Mouse (Mus musculus): ENCODE data around the gene Hexim2. TPM values are rescaled to one million over a fixed set of nuclear protein-coding genes. Genes with fewer than 3 reads are reported as not detected.
A peak's percentile ranks its signal among the peaks of the same experiment; 100 is the strongest.

Gene Hexim2
- polyA plus RNA-seq (2012; rRNA removed) = 9.4 and 10.8 TPM in 2 replicates
- 8.6 and 11.1 TPM in 2 replicates for polyA plus RNA-seq (2014; fragmentation: Nextera tagmentation; extraction: Ambion mirVana)

DNA sequence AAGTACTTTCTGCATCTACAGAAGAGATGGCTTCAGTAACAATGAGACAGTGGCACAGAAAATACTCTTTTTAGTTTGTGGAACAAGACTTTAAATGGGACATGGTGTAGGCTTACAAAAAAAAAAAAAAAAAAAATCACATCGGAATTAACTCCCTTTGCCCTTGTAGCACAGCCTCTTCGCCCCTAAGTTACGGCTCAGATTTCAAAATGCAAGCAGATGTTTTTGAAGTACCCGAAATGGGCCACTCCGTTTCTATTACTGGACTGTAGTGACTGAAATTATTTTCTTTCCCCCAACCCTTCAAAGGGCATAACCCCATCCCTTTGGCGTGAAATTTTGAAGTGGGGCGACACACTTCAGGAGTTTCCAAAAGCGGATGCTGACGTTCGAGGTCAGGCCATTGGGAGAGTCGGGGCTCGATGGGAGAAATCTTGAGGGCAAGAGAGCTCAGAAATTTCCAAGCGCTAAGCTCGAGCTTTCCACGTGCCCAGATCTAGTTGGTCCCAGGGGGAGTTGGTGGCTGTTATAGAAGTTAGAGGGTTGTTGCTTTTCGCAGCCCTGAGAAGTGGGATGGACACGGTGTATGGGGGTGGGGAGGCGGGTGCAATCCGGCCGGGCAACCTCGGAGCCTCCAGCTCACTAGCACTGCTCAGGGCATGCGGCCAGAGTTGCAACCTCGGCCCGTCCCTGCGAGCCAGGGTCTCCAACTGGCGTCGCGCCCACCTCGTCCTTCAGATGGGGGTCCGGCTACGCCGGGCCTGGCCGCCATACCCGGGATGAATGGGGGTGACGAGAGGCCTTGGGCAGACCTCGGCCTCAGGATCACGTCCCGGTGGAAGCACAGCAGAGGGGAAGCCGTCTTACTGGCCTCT, at the start of gene Hexim2:
Hexim2 (plus strand) TSS at position 729 of the 875 bp plus-strand sequence.
- TF ChIP-seq POLR2A (IDR thresholded peaks at IDR 0.05; ENCODE audit: borderline replicate concordance, extremely low read depth, insufficient read depth, insufficient read length) = no peak
- peak; percentile 43 for DNase-seq (ENCODE audit: low spot score)
- Histone ChIP-seq H3K27me3 (ENCODE audit: control insufficient read depth, insufficient read depth, low read length) (no peaks in the 10 kb centered on the region), H3K4me1 (ENCODE audit: control insufficient read depth, insufficient read depth, low read length) (peaks cover 23% of the 10 kb centered on the region), H3K9me3 (ENCODE audit: control insufficient read depth, low read length) (no peaks in the 10 kb centered on the region), H3K27ac (replicated peaks; ENCODE audit: low read depth, low read length) (peak within 1 kb of the TSS; percentile 99), H3K36me3 (ENCODE audit: control insufficient read depth, insufficient read depth, low read length) (no peaks in the 10 kb centered on the region), H3K4me2 (replicated peaks; ENCODE audit: low read depth, low read length, severe bottlenecking) (peak within 1 kb of the TSS; percentile 78), H3K9ac (ENCODE audit: low read depth, low read length, severe bottlenecking) (peak within 1 kb of the TSS; percentile 99), H3K4me3 (replicated peaks; ENCODE audit: low read length) (peak within 1 kb of the TSS; percentile 100)
- peak; percentile 21 for ATAC-seq (ENCODE audit: low FRiP score, low read depth)
- WGBS = under 1% methylated on average over 39 of the region's 39 CpGs

- DNase-seq (ENCODE audit: low spot score) = no peak
- Histone ChIP-seq H3K27ac (replicated peaks; ENCODE audit: low read depth, low read length) (no peak overlapping the region), H3K4me1 (ENCODE audit: control insufficient read depth, insufficient read depth, low read length) (peaks cover 10% of the 10 kb centered on the region; the same call in 1 of the 2 replicates), H3K4me3 (replicated peaks; ENCODE audit: low read length) (no peak overlapping the region), H3K27me3 (ENCODE audit: control insufficient read depth, insufficient read depth, low read length) (no peaks in the 10 kb centered on the region), H3K4me2 (replicated peaks; ENCODE audit: low read depth, low read length, severe bottlenecking) (no peak overlapping the region), H3K9me3 (ENCODE audit: control insufficient read depth, low read length) (no peaks in the 10 kb centered on the region), H3K9ac (ENCODE audit: low read depth, low read length, severe bottlenecking) (no peak overlapping the region), H3K36me3 (ENCODE audit: control insufficient read depth, insufficient read depth, low read length) (no peaks in the 10 kb centered on the region)
- TF ChIP-seq POLR2A (IDR thresholded peaks at IDR 0.05; ENCODE audit: borderline replicate concordance, extremely low read depth, insufficient read depth, insufficient read length) = no peak
- WGBS = 96% methylated on average over 7 of the region's 7 CpGs
- ATAC-seq (ENCODE audit: low FRiP score, low read depth) = no peak
Observed at GRCm38 (mm10) chr11:103093306-103093705, 38.9 kb upstream of the Hexim2 start.

GRCm38 (mm10) chr11:103093862-103094833, 38.1 kb upstream of the Hexim2 start:
- no peaks in the 10 kb centered on the region for H3K9me3 ChIP-seq (ENCODE audit: control insufficient read depth, low read length)
- no peak overlapping the region for H3K4me2 ChIP-seq (replicated peaks; ENCODE audit: low read depth, low read length, severe bottlenecking)
- 0 out of 2 replicates have a peak, but pooled peaks have one; percentile 28 for ATAC-seq (ENCODE audit: low FRiP score, low read depth)
- no peak overlapping the region for H3K27ac ChIP-seq (replicated peaks; ENCODE audit: low read depth, low read length)
- no peaks in the 10 kb centered on the region for H3K36me3 ChIP-seq (ENCODE audit: control insufficient read depth, insufficient read depth, low read length)
- no peak for DNase-seq (ENCODE audit: low spot score)
- H3K4me1 ChIP-seq (ENCODE audit: control insufficient read depth, insufficient read depth, low read length) = peaks cover 10% of the 10 kb centered on the region; the same call in 1 of the 2 replicates
- 64% methylated on average over 20 of the region's 20 CpGs for WGBS
- no peak for TF ChIP-seq POLR2A (IDR thresholded peaks at IDR 0.05; ENCODE audit: borderline replicate concordance, extremely low read depth, insufficient read depth, insufficient read length)
- no peak overlapping the region for H3K9ac ChIP-seq (ENCODE audit: low read depth, low read length, severe bottlenecking)
- no peaks in the 10 kb centered on the region for H3K27me3 ChIP-seq (ENCODE audit: control insufficient read depth, insufficient read depth, low read length)
- H3K4me3 ChIP-seq (replicated peaks; ENCODE audit: low read length) = no peak overlapping the region

DNA sequence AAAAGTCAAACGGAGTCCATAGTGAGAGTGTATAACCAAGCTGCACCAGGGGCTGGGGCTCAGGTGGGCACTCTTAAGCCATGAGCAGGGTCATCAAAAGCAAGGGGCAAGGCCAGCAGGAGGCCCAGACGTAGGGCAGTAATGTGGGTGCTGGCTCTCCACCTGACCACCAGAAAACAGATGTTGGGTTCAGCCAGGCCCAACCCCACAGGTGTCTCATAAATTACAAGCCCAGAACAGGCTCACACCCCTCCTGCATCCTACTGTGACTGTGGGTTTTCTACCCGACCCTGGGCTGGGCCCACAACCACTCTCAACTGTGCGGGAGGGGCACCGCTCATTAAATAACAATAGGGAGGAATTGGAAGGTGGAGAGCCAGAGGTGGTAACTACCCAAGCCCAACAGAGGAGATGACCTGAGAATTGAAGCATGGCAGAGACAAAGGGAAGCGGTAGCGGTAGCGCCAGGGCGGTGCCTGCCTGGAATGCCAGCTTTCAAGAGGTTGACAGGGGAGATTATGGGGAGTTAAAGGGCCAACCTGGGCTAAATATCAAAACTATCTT, 37.0 kb upstream of the Hexim2 start:
- Histone ChIP-seq H3K9me3 (ENCODE audit: control insufficient read depth, low read length) (no peaks in the 10 kb centered on the region), H3K27ac (replicated peaks; ENCODE audit: low read depth, low read length) (no peak overlapping the region), H3K4me3 (replicated peaks; ENCODE audit: low read length) (no peak overlapping the region), H3K4me1 (ENCODE audit: control insufficient read depth, insufficient read depth, low read length) (peaks cover 10% of the 10 kb centered on the region; the same call in 1 of the 2 replicates), H3K4me2 (replicated peaks; ENCODE audit: low read depth, low read length, severe bottlenecking) (no peak overlapping the region), H3K36me3 (ENCODE audit: control insufficient read depth, insufficient read depth, low read length) (no peaks in the 10 kb centered on the region), H3K27me3 (ENCODE audit: control insufficient read depth, insufficient read depth, low read length) (peaks cover under 1% of the 10 kb centered on the region; the same call in 1 of the 2 replicates), H3K9ac (ENCODE audit: low read depth, low read length, severe bottlenecking) (no peak overlapping the region)
- TF ChIP-seq POLR2A (IDR thresholded peaks at IDR 0.05; ENCODE audit: borderline replicate concordance, extremely low read depth, insufficient read depth, insufficient read length) = no peak
- DNase-seq (ENCODE audit: low spot score) = no peak
- WGBS = 61% methylated on average over 9 of the region's 9 CpGs
- no peak for ATAC-seq (ENCODE audit: low FRiP score, low read depth)

Measured in limb, embryonic 14.5 days (tissue).